Mouse (Mus musculus): ENCODE results near the gene Gm44965.

The Gm44965 gene

DNA sequence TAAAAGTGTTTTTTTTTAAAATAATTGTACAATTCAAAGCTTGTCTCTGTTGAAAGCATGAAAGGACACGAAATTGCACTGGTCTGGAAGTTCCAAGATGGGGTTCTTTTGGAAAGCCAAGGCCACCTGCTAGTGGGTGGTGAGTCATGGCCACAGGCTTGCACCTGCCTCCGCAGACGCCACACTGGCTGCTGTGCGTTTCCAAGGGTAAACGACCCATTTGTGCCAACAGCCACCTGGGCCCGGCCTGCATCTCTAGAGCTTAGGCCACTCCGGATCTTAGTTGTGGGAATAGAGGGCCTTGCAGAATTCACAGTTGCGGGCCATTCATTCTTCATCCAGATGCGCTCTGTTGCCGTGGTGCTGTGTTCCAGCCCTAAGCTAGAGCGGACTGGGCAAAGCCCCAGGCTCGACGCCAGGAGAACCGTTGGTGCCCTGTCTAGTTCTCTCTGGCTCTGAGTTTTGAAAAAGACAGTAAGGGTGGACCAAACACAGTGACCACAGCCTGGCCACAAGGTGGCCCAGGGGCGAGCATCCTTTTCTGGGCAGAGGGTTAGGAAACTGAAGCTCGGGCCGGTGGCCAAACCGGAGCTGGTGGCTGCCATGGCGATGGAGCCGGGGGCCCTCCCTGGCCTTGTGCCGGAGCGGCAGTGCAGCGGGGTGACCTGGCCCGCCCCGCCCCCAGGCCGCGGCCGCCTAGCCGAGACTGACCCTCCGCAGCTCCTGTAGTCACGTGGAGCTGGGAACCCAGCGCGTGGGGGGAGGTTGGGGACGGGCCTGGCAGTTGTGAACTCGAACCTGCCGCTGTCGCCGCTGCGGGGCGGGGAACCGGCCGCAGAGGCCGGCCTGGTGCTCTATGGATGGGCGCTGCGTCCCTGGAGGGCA, at the start of gene Gm44965, which contains the start of gene Repin1:
Gene Gm44965 (plus strand): TSS at position 784 of the 885 bp plus-strand sequence.
Gene Repin1 (plus strand): TSS at position 726 of the 885 bp plus-strand sequence.
- in situ Hi-C loops (cut with MboI; ENCODE audit: low sequenced_read_pairs): no loop called here

DNA sequence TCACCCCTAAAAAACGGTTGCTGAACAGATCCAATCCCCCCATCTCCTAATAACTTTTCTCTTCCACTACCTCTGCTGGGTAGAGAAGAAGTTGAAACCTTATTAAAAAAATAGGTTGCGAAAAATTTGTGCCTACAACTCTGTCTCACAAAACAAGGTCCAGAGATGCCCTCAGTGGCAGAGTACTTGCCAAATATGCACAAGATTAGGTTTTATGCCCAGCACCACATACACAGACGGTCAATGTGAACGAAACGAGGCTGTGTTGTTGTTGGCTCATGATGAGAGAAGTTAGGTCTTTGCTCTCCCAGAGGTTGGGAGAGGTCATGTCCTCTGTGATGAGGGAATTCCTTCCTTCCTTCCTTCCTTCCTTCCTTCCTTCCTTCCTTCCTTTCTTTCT, 48.5 kb upstream of the Gm44965 start:
- in situ Hi-C loops (cut with MboI; ENCODE audit: low sequenced_read_pairs): no loop called here

DNA sequence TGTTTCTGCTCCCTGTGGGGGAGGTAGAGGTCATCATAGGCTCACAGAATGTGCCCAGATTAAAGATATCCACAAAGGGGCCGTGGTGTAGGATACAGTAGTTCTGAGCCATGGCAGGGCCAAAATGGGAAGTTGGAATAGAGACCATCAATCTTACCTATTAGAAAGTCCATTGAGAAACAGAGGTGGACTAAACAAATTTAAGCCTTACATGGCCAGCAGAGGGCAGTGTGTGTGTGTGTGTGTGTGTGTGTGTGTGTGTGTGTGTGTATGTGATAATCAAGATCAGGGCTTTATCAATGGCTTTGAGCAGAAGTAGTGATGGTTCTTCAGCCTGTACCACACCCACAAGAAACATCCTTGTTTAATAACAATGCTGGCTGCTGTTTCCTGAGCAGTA, 47.5 kb upstream of the Gm44965 start:
- in situ Hi-C loops (cut with MboI; ENCODE audit: low sequenced_read_pairs): no loop called here

DNA sequence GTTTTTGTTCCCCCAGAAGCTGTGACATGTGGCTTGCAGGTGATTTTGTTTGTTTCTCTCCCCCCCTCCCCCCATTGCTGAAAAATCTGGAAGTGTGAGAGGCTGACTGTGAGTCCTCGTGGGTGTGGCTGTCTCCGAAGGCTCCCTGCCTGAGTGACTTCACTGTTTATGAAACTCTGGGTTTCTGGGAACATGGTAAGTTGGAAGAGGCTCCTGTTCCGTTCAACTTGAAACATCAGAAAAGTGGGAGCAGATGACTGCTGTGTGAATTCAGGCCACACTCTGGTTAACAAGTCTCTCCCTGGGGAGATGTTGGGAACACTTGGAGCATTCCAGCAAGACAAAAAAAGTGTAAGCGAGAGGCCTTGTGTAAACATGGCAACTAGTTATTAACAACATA, 46.9 kb upstream of the Gm44965 start:
- in situ Hi-C loops (cut with MboI; ENCODE audit: low sequenced_read_pairs): no loop called here

DNA sequence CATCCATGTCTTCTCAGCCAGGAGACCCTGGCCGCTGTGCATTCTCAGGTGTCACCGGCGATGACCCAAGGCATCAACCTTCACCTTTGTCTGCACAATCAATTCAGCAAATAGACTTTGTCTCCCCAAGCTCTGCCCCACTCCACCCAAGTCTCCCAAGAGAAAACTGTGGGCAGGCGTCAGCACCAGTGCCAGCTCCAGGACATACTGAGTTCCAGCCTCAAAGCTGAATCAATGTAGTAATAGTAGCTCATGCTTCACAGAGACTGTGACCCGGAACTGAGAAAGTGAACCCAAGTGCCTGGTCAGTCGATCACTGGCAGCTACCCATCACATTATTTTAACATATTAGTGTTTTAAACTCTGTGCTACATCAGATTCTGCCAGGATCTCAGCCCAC, 45.4 kb upstream of the Gm44965 start:
- in situ Hi-C loops (cut with MboI; ENCODE audit: low sequenced_read_pairs): no loop called here

DNA sequence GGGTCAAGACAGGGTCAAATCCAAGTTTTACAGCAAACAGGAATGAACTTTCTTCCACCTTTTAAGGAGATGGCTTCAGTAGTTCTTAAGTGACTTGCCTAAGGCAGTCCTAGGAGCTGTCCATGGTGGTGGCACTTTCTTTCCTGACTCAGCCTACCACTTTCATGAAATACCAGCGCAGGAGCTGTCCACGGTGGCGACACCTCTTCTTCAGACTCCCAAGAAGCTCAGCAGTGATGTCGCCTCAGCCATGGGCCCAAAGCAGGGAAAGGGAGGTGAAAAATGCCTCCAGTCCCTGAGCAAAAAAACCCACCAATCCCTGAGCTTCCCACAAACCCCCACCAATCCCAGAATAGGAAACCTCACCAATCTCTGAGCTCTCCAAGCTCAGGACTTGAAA, 40.8 kb upstream of the Gm44965 start:
- in situ Hi-C loops (cut with MboI; ENCODE audit: low sequenced_read_pairs): no loop called here

DNA sequence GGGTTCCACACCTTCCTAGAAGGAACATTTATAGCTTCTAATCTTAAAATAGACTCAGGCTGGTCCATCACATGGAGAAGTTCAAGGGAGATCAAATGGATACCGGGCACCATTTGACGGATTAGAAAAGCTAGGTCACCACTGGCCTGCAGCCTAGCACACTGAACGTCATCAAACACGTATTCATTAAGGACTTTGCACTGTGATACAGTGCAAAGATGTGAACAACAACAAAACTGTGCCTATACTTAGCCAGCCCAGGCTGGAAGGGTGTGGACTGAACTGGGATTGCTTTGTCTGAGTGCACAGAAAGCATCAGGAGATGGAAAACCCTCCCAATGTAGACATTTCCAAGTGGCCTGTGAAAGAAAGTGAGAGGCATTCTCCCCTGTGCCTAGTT, 39.9 kb upstream of the Gm44965 start:
- in situ Hi-C loops (cut with MboI; ENCODE audit: low sequenced_read_pairs): no loop called here

DNA sequence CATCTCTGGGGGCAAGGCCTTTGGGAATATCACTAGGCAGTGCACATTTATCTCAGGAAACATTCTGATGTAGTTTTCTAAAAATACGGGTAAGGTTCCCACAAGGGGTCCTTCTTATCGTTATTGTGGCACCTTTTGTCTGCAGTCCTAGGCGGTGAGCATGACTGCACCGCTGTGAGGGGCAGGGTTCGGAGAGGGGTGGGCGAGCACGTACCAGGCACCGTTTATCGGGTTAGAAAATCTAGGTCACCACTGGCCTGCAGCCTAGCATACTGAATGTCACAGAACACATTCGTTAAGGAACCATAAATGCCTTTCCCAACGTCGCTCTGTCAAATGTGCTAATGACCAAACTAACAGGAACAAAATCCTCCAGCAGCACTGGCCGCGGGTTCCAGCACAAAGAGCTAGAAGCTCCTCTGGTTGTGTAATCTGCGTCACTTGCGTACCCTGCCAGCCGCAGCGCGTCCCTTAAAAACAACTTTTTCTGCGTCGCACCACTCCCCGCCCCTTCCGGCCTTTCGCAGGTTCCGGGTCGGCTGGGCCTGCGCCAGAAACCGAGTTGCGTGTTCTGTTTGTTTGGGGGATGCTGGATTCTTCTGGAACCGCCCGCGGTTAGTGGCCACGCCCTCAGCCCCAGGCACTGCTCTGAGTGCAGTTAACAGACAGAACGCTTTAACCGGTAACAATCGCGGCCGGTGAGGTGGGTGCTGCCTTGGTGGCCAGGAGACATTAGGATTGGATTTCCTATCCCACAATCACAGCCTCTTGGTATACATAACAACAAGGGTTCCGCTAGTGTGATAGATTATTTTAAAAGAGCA, 39.2 kb upstream of the Gm44965 start, which contains the start of gene Lrrc61:
Gene Lrrc61 (plus strand): TSS at position 517 of the 824 bp plus-strand sequence.
- in situ Hi-C loops (cut with MboI; ENCODE audit: low sequenced_read_pairs): no loop called here

DNA sequence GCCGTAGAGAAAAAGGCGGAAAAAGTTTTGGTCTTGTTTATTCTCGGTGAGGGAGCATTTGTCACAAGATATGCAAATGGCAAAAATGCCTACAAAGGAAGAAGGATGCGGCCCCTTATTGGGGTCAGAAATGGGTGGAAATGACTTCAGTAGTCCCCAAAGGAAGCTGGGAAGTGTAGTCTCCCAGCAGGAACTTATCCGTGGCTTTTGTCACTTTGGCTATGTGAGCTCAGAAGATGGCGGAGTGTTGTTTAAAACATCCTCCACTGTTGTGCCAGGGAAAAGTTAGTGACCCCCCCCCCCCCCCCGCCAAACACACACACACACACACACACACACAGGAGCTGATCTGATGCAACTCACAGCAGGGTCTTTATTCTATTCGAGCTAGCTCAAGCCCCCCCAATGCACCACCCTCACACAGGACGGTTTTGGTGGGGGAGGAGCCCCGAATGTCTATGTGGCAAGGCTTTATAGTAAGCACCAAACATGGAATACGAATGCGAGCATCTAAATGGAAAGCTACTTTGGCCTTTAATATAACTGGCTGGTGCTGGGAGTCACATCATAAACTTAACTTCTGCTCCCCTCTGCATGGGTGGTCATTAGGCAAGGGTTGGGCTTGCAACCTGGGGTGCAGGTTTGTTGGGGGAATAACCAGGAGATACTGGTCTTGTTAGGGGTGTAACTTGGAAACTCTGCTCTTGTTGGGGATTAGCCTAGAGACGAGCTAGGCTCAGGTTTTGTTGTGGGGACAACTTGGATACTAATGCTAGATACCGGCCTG, 38.4 kb upstream of the Gm44965 start:
- in situ Hi-C loops (cut with MboI; ENCODE audit: low sequenced_read_pairs): no loop called here

DNA sequence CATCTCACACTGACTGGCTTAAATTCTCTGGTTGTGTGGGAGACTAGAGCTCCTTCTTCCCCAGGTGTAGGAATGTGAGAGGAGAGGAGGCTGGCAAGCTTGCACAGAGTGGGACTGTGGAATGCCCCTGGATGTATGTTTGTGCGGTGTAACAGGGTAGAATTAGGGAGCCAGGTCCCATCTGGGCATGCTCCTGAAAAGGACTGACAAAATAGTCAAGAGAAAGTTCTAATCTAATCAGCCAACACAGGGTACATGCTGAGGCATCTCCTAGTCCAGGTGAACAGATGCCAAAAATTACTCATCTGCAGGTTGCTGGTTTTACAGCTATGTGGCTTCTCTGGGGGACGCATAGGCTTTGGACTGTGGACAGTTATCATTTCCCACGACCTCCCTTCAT, 37.8 kb upstream of the Gm44965 start:
- in situ Hi-C loops (cut with MboI; ENCODE audit: low sequenced_read_pairs): no loop called here

DNA sequence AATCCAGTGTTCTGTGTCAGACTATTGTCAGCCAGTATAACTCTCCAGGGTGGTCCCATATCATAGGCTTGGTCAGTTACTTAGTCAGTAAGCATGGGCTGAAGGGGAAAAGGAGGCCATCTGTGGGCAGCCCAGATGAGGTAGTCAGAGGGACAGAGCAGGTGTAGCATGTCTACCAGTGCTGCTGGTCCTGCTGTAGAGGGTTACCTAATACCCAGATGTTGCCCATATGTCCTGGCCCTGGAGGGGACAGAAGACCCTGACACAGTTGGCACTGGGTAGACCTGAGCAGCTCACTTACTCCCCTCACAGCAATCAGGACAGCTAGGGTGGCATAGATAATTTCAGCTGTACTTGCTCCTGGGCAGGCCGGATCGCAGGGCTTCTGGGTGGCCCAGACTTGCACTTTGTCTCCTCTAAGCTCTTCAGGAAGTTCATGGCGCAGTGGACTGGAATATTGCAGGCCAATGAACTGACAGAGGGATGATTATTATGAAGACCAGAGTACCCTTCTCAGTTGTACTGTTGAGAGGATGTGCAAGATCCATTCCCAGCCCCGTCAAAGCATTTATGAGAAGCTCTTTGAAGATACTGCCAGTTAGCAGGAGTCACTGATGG, 27.9 kb upstream of the Gm44965 start:
- in situ Hi-C loops (cut with MboI; ENCODE audit: low sequenced_read_pairs): no loop called here

DNA sequence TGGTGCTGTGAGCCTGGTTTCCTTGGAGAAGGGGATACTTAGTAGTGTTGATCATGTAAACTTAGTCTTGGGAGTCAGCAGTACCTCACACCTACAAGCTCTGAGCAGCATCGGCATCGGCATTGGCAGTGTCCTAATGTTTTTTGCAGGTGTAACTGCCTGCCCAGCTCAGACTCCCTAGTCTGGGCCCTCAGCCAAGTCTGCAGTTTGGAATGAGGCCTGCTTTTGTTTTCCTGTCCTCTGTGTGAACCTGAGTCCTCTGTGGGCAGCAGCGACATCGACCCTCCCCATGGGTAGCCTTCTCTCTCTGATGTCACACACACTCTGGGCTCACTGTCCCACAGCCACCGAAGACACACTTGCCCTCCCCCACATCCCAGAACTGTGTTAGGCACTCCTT, 27.4 kb upstream of the Gm44965 start:
- in situ Hi-C loops (cut with MboI; ENCODE audit: low sequenced_read_pairs): no loop called here

DNA sequence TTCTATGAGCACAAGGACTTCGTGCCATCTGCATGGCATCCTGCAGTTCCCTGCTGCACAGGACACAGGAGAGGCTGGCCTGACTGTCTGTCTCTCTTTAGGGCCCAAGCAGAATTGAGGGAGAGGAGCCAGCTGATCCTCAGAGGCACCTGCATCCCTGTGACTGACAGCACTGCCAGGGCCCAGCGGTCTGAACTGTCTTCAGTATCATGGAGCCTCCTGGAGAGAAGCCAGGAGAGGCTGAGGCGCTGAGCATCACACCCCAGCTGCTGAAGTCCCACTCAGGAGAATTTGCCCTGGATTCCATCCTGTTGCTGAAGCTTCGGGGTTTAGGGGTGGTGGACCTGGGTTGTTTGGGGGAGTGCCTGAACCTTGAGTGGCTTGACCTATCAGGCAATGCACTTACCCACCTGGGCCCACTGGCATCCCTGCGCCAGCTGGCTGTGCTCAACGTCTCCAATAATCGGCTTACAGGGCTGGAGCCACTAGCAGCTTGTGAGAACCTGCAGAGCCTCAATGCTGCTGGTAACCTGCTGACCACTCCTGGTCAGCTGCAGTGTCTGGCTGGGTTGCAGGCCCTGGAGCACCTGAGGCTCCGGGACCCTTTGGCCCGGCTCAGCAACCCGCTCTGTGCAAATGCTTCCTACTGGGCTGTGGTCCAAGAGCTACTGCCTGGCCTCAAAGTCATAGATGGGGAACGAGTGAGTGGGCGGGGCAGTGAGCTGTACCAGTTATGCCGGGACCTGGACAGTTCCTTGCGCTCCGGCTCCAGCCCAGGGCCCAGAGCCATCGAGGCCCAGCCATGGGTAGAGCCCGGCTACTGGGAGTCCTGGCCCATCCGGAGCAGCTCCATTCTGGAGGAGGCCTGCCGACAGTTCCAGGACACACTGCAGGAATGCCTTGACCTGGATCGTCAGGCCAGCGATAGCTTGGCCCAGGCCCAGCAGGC, 25.4 kb upstream of the Gm44965 start:
- in situ Hi-C loops (cut with MboI; ENCODE audit: low sequenced_read_pairs): no loop called here

DNA sequence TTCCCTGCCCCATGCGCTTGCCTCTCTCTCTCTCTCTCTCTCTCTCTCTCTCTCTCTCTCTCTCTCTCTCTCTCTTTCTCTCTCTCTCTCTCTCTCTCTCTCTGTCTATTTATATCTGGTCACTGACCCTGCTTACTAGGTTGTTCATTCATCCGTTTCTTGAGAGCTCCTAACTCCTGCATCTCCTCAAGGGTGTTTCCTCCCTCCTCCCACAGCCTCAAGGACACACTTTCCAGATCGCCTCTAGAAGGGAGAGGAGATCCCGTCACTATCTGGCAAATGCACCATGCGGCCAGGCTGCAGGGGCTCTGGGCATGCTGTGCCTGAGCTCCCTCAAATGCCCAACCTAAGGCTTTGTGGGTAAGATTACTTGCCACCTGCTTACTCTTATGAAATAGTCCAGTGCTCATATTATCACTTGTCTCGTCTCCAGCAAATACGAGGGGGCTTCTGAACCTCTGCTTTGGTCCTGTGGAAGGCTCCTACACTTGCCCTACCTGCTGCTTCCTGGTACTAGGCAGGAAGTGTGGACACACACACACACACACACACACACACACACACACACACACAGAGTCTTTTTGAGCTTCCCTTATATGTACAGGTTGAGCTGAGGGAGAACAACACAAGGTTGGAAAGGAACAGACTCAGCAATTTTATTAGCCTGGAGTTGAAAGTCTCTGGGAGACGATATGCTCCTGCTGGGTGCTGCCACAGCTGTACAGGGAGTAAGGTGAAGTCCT, 24.5 kb upstream of the Gm44965 start:
- in situ Hi-C loops (cut with MboI; ENCODE audit: low sequenced_read_pairs): no loop called here

DNA sequence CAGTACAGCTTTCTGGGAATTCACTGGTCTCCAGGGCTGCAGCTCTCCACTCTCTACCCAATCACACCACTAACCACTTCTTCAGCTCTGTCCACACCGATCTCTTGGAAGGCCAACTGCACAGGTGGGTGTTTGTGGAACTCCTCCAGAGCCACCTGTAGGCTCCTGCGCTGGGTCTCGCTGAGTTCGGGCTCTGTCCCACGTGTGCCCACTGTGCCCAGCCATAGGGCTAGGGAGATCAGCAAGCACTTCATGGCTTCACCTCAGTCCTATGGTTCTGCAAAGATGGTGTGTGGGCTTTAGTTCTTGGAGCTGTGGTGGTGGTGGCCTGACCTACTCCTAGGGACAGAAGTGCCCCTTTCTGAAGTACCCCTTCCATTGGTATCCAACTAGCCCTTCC, 21.7 kb upstream of the Gm44965 start:
- in situ Hi-C loops (cut with MboI; ENCODE audit: low sequenced_read_pairs): no loop called here

DNA sequence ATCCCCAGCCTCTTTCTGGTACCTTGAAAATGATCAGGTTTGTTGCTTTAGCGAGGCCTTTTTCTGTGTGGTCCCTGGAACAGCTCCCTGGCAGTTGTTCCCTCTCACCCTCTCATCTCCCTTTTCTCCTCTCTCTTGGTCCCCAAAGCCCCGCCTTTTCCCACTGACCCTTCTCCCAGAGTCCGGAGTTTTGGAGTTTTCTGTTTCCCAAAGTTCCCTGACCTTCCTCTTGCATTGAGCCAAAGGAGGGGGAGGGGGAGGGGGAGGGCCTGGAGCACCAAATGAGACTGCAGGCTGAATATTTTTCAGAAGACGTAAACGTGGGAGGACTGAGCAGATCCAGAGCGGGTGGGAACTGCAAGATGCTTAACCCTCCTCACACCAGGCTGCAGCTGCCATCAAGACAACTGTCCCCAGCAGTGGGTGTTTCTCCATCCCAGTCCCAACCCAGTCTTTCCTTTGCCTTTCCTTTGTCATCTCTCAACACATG, 21.1 kb upstream of the Gm44965 start, which contains the start of gene Rarres2:
Gene Rarres2 (minus strand): TSS at position 218 of the 490 bp plus-strand sequence.
- in situ Hi-C loops (cut with MboI; ENCODE audit: low sequenced_read_pairs): no loop called here

DNA sequence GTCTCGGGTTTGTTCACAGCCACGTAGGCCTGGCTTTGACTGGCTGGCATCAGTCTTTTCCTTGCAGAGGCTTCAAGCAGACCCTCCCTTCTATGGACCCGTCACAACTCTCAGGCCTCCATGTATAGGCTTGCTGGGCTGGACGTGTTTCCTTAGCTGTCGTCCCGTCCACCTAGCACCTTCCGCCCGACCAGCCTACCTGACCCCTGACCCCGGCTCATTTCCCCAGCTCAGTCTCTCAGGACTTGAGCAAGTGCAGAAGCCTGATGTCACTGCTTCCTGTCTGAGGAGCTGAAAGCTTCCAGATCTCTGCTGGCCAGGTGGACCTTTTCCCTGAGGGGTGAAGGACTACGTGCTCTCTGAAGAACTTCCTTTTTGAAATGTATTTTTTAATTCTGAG, 20.5 kb upstream of the Gm44965 start:
- in situ Hi-C loops (cut with MboI; ENCODE audit: low sequenced_read_pairs): no loop called here

DNA sequence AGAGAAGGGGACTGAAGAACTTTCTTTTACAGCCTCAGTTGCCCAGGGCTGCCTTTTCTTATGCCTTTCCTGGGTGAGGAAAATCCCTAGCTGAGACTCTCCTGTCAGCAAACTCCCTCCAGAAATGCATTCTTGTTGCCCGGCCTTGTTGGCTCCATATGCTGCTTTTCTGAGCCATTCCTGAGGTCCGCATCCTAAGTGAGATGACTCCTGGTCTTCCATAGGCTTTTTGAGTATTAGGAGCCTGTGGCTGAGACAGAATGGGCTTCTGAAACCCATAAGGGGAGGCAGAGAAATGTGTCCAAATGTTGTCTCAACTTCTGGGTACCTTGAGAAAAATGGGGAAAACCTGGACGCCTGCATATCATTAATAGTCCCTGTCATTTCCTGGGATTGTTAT, 19.8 kb upstream of the Gm44965 start:
- in situ Hi-C loops (cut with MboI; ENCODE audit: low sequenced_read_pairs): no loop called here

DNA sequence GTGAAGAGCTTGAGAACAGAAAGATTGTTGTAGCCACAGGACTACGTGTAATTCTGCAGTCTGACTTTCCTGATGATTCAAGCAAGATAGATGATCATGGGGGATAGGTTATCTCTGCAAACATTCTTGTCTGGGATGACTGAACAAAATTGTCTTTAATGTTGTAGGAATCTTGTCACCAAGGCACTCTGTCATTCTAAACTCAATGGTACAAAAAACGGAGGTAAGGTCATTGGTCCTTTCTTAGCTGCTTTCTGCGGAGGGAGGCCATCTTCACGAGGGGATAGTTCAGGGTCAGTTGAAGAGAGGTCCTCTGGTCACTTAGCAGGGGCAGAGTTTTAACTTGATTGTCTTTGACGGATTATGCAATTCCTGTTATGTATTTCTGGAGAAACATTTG, 15.0 kb upstream of the Gm44965 start:
- in situ Hi-C loops (cut with MboI; ENCODE audit: low sequenced_read_pairs): no loop called here
